Mouse (Mus musculus) stomach, postnatal 0 days (tissue): ENCODE results near the gene Hoxd13. TPM values are rescaled to one million over a fixed set of nuclear protein-coding genes. Genes with fewer than 3 reads are reported as not detected.

Experiments used
- ATAC-seq: fragments of 200-750 bp; cut with Nextera tagmentation; 2 replicates; pipeline ENCODE4 v1.8.0; 2017; ENCODE audit not compliant: low FRiP score, low TSS enrichment
- DNase-seq: peaks from one replicate; pipeline ENCODE4 v3.0.0-alpha.2; 2016; ENCODE audit warnings: low spot score
- H3K27ac ChIP-seq: fragments of 300-500 bp; sonication (generic); replicated peaks from 2 replicates; pipeline ENCODE4 v1.5.1; 2014; ENCODE audit warnings: mild to moderate bottlenecking, control low read depth
- H3K27me3 ChIP-seq: fragments of 300-500 bp; sonication (generic); 2 replicates; pipeline ENCODE4 v1.6.1; 2014; ENCODE audit warnings: low read length; ENCODE audit not compliant: control insufficient read depth, insufficient read depth
- H3K36me3 ChIP-seq: fragments of 300-500 bp; sonication (generic); 2 replicates; pipeline ENCODE4 v1.6.1; 2014; ENCODE audit warnings: low read length, mixed read lengths; ENCODE audit not compliant: control insufficient read depth, insufficient read depth
- H3K4me1 ChIP-seq: fragments of 300-500 bp; sonication (generic); replicated peaks from 2 replicates; pipeline ENCODE4 v1.6.1; 2014; ENCODE audit warnings: antibody characterized with exemption; ENCODE audit not compliant: control insufficient read depth, insufficient read depth
- H3K4me2 ChIP-seq: fragments of 300-500 bp; sonication (generic); replicated peaks from 2 replicates; pipeline ENCODE4 v1.6.1; 2014; ENCODE audit warnings: low read depth, mild to moderate bottlenecking, control low read depth, moderate library complexity
- H3K4me3 ChIP-seq: fragments of 300-500 bp; sonication (generic); 2 replicates; pipeline ENCODE4 v1.5.1; 2014; ENCODE audit warnings: low read depth, low read length, control low read depth
- H3K9ac ChIP-seq: fragments of 300-500 bp; sonication (generic); 2 replicates; pipeline ENCODE4 v1.6.1; 2014; ENCODE audit warnings: mild to moderate bottlenecking, low read length, control low read depth, mixed read lengths
- H3K9me3 ChIP-seq: fragments of 300-500 bp; sonication (generic); 2 replicates; pipeline ENCODE4 v1.6.1; 2016; ENCODE audit warnings: low read length; ENCODE audit not compliant: control insufficient read depth
- CTCF ChIP-seq: IDR thresholded peaks from 2 replicates; pipeline ENCODE4 v1.5.1; 2016; ENCODE audit warnings: antibody characterized with exemption, low read depth, mild to moderate bottlenecking, moderate library complexity
- EP300 ChIP-seq: optimal IDR thresholded peaks from 2 replicates; pipeline ENCODE3; 2016; ENCODE audit warnings: antibody characterized with exemption
- WGBS: fragments of 180-500 bp; shearing (Covaris S2); extraction: QIAGEN DNeasy Blood & Tissue Kit; methylation state at CpG from one replicate; pipeline ENCODE4 v1.1.7; 2014; 5-methylcytosine and 5-hydroxymethylcytosine counted together
- polyA plus RNA-seq: library from polyadenylated mRNA; unstranded; fragments of >200 nt; fragmentation: Nextera tagmentation; extraction: Ambion mirVana; gene quantifications from 2 replicates; pipeline ENCODE4 v1.2.1, GENCODE M21; 2015

The Hoxd13 gene
- polyA plus RNA-seq, 1 experiment from 2014 or later: not detected

DNA sequence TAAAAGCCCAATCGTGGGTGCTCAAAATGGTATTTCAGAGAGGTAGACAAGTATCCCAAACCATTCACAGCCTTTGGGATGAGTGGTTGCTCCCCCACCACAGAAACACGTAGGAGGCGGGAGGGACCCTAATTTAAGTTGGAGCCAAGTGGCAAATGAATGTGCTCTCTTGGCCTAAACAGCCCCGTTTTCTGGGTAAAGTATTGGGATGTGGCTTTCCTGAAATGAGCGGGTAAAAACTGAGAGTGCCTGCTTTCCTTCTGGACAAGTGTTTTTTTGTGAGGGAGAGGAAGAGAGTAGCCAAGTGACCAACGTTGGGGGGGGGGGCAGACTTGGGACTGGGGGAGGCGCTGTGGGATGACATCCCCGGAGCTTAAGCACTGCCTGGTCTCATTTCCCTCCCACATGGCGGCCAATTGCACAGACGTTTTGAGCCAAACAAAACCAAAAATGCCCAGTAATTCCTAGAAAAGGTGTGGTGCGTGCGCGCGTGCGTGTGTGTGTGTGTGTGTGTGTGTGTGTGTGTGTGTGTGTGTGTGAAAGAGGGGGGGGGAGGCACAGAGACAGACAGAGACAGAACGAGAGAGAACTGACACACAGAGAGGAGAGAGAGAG, 42.9 kb downstream of the Hoxd13 start:
- WGBS: 3% methylated on average over 16 of the region's 16 CpGs
- no peak for DNase-seq
- Histone ChIP-seq H3K4me1 (no peaks in the 10 kb centered on the region), H3K36me3 (no peaks in the 10 kb centered on the region), H3K4me3 (no peak overlapping the region), H3K27me3 (peaks cover 37% of the 10 kb centered on the region; the same call in 1 of the 2 replicates), H3K27ac (no peak overlapping the region), H3K9me3 (no peaks in the 10 kb centered on the region), H3K9ac (no peak overlapping the region), H3K4me2 (no peak overlapping the region; the same call in 1 of the 2 replicates)
- TF ChIP-seq CTCF (no peak), EP300 (no peak)
- no peak for ATAC-seq

DNA sequence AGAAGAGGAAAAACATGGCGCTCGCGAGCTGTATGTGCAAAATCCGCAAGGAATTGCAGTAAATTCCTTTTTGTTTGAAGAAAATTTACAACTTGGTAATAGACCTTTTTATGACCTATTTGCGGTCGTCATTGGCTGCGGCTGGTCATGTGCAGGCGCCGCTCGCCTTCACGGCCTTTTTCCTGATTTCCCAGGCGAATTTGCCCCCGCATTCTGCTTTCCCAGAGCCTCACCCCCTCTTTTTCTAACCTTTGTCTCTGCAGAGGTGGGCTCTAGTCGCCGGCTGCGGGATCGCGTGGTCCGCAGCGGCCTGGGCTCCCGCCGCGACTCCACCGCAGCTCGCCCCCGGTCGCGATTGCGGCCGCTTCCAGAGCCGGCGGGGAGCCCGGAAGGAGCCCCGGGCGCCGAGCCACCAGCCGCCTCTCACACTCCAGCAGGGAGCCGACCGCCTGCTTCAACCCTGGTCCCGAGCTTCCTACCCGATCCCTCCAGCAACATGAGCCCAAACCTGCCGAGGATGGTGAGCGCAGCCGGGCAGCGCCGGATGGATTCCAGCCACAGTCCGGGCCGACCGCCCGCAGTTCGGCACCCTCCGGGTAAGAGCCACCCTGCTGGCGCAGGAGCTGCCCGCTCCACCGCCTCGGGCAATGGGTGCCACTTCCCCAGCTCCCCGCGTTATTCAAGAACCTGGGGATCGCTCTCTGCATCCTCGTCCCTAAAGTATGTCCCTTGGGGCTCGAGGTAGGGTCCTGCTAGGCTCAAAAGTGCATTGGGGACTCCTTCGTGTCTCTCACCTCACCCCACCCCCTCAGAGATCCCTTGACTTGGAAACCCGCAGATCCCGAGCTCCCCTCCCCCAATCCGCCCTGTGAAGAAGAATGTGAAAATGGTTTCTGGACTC, 43.9 kb downstream of the Hoxd13 start, which contains the start of the genes Hoxd3 and Hoxd4:
Hoxd3 (plus strand) TSS at position 207 of the 901 bp plus-strand sequence.
Hoxd4 (plus strand) TSS at position 209 of the 901 bp plus-strand sequence.
- peak within 1 kb of the TSS; percentile 43 for H3K4me2 ChIP-seq
- WGBS: under 1% methylated on average over 65 of the region's 65 CpGs
- H3K9me3 ChIP-seq: no peaks in the 10 kb centered on the region
- peaks cover 34% of the 10 kb centered on the region; the same call in 1 of the 2 replicates for H3K27me3 ChIP-seq
- H3K36me3 ChIP-seq: no peaks in the 10 kb centered on the region
- no peaks in the 10 kb centered on the region for H3K4me1 ChIP-seq
- 0 out of 2 replicates have a peak, but pooled peaks have one; percentile 45 for ATAC-seq
- no peak for TF ChIP-seq CTCF
- TF ChIP-seq EP300: no peak
- DNase-seq: no peak
- H3K27ac ChIP-seq: peak within 1 kb of the TSS; percentile 24; the same call in 1 of the 2 replicates
- H3K4me3 ChIP-seq: peak within 1 kb of the TSS; percentile 46
- peak within 1 kb of the TSS; percentile 45; the same call in 1 of the 2 replicates for H3K9ac ChIP-seq

DNA sequence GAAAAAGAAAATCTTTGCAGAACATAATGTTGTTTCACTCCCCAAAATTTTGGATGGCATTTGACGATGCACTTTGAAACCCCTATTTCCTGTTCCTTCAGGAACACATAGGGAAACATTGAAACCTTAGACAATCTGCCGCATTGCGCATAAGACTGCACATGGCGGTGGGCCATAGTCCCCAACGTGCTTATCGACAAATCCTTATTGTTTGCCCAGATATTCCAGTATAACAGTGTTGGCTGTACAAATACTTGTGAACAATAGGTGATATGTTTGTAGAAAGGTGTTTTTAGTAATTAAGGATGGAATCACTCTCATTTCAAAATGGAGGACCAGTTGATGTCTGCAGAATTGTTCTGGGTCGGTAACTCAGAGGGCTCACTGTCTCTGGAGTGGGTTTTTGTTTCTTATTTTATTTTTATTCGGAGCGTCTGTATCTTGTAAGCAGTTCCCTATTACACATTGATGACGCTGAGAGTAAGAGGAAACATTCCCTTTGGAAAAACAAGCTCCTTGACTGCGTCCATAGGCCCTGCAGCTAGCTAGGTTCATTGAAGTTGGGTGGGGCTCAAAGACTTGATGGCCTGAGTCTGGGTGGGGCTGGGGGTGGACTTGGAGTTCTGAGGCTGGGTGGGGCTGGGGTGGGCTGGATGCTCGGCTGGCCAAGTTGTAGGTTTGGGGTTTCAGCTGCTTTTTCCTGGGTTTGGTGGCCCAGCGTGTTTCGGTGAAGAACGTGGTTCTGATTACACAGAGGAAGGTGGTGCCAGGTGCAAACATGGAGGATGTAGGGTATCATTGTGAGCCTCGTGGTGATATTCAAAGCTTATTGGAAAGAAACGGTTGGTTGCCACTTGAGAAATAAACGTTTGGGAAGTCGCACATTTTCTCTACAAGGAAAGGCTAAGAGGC, 45.4 kb downstream of the Hoxd13 start:
- no peak overlapping the region for H3K9ac ChIP-seq
- 16% methylated on average over 19 of the region's 19 CpGs for WGBS

DNA sequence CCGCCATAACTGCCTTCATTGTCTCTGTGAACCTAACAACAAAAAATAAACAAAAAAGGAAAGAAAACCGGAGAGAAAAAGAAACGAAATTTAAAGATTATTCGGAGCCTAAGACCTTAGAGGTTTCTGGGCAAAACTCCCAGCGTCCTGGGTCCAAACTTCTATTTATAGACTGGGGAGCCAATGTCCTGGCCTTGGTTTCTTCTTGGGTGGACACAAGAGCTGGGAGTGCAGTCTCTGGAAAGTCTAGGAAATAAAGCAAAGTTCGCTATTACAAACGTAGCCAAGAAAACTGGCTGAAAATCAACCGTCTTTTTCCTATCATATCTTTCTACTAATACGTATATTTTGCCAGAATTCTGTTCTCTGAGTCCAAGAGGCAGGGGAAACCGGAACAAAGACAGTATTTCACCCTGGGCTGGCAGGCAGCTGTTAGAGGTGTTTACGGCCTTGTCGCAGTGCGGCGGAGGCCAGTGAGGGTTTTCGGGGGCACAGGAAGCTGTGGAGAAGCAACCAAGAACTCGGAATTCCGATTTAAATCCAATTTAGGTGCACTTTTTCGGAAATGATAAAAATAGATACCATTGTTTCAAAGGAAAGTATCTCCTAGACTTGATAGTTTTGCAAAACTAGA, 46.2 kb downstream of the Hoxd13 start:
- Histone ChIP-seq H3K4me1 (no peaks in the 10 kb centered on the region), H3K4me2 (no peak overlapping the region), H3K9me3 (no peaks in the 10 kb centered on the region), H3K27me3 (peaks cover 28% of the 10 kb centered on the region; the same call in 1 of the 2 replicates), H3K9ac (no peak overlapping the region), H3K4me3 (peak overlapping the region; percentile 1; the same call in 1 of the 2 replicates), H3K27ac (no peak overlapping the region), H3K36me3 (no peaks in the 10 kb centered on the region)
- ATAC-seq (no peak), DNase-seq (no peak)
- TF ChIP-seq CTCF (no peak), EP300 (no peak)
- WGBS: 16% methylated on average over 18 of the region's 18 CpGs

More for the DNA sequence above, 45.4 kb downstream of the Hoxd13 start:
- H3K4me3 ChIP-seq: peak overlapping the region; percentile 1; the same call in 1 of the 2 replicates
- no peak overlapping the region for H3K4me2 ChIP-seq
- no peaks in the 10 kb centered on the region for H3K9me3 ChIP-seq
- H3K27ac ChIP-seq: no peak overlapping the region
- no peak for TF ChIP-seq EP300
- no peak for TF ChIP-seq CTCF
- H3K36me3 ChIP-seq: no peaks in the 10 kb centered on the region
- peaks cover 34% of the 10 kb centered on the region; the same call in 1 of the 2 replicates for H3K27me3 ChIP-seq
- DNase-seq: no peak
- no peaks in the 10 kb centered on the region for H3K4me1 ChIP-seq
- no peak for ATAC-seq

DNA sequence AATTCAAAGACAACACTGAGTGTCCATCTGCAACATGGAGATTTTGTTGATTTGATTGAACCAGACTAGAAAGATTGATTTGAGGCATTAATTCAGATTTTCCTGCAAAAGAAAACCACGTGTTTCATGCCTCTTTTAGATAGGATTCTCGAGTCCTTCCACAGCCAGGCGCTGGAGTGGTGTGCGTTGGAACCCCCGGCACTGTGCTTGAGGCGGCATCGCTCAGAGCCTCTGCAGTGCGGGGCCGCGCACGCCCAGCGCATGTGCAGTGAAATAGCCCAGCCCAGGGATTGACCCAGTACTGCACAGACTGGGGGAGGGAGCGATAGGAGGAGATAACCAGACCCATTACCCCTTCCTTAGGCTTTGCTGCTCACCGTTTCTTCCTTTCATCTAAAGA, 46.8 kb downstream of the Hoxd13 start:
- Histone ChIP-seq H3K9ac (no peak overlapping the region), H3K4me2 (no peak overlapping the region), H3K36me3 (no peaks in the 10 kb centered on the region), H3K27me3 (peaks cover 22% of the 10 kb centered on the region; the same call in 1 of the 2 replicates), H3K4me1 (no peaks in the 10 kb centered on the region), H3K4me3 (no peak overlapping the region), H3K27ac (no peak overlapping the region), H3K9me3 (no peaks in the 10 kb centered on the region)
- no peak for DNase-seq
- TF ChIP-seq EP300 (no peak), CTCF (no peak)
- WGBS: 3% methylated on average over 14 of the region's 14 CpGs
- no peak for ATAC-seq
